Mouse (Mus musculus) testis, postnatal 14 days (tissue): ENCODE measurements around the gene Snf8.
A peak's percentile ranks its signal among the peaks of the same experiment; 100 is the strongest.

Experiments
- DNase-seq: peaks from one replicate; pipeline ENCODE4 v3.0.0; 2021; ENCODE audit warnings: low spot score

Snf8 gene

DNA sequence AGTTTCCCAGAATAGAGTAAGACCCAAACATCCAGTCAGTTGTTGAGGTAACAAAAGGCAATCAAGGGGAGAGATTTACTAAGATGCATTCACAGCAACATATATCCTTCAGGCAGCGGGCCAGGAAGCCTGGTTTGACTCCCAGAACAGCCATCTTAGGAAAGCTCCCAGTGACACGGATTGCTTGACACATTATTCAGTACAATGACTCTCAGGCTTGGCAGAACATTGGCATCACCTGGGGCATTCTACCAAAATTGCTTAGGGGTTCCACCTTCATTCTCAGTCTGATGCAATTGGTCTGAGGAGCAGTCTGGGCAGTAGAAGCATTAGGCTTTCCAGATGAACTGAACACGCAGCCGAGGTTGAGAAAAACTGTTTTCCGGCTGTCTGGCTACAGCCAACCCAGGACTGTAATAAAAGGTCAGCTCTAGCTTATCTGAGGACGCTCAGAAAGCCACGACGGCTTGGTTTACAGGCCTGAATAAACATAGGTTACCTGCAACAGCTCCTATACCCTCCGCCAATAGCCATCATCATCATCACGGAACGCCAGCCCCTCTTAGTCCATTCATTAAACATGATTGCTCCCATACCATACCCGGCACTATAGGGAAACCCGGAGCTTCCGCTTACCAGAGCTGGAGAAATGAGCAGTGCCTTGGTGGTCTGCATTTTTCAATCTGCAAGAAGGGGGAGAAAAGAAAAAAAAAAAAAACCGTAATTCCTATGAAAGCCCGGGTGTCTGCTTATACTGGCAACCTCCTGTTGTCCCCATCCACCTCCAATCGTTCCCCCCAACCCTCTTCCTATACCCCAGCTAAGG is 39.9 kb downstream of the Snf8 start:
- DNase-seq: no peak

- peak; percentile 45 for DNase-seq
These were observed 40.5 kb downstream of the Snf8 start for GRCm38 (mm10) chr11:96075177-96075508.

GRCm38 (mm10) chr11:96075509-96076220 is 41.0 kb downstream of the Snf8 start, which contains the start of gene Atp5g1:
Atp5g1 (minus strand) TSS chr11:96075670.
- DNase-seq: peak; percentile 100

- DNase-seq: no peak
These were observed 41.8 kb downstream of the Snf8 start for GRCm38 (mm10) chr11:96076221-96077105.

- peak; percentile 42 for DNase-seq
These were observed 46.1 kb downstream of the Snf8 start for GRCm38 (mm10) chr11:96080736-96081135.

- DNase-seq: no peak
These were observed 48.0 kb downstream of the Snf8 start for GRCm38 (mm10) chr11:96082682-96083081.

DNA sequence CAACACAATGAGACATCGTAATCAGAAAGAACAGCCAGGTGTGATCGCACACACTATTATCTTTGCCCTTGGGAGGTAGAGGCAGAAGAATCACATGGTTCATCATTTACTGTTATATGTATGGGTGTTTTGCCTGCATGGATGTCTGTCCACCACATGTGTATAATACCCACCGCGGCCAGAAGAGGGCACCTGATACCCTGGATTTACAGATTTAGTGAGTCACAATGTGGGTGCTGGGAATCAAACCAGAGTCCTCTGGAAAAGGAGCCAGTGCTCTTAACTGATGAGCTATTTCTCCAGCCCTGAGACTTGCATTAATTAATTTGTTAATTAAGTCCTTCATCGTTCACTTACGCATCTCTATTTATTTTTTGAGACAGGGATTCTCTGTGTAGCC is 53.3 kb downstream of the Snf8 start:
- no peak for DNase-seq

GRCm38 (mm10) chr11:96091073-96091472 is 56.4 kb downstream of the Snf8 start:
- DNase-seq: no peak

GRCm38 (mm10) chr11:96092674-96093291 is 58.1 kb downstream of the Snf8 start:
- DNase-seq: no peak

DNA sequence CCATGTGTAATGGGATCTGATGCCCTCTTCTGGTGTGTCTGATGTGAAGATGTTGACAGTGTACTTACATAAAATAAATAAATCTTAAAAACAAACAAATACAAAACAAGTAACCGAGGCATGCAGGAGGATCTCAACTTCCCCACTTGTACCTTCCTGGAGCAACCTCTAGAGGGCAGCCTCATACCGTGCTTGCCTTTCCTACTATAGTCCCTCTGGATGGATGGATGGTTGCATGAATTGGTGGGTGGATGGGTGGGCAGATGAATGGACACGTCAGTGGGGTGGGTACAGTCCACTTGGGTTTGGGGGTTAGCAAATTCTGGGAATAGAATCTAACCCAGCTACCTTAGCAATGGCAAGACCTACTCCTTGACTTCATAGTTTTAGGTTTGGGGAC is 58.7 kb downstream of the Snf8 start:
- DNase-seq: no peak
